Mouse (Mus musculus): Measurements from ENCODE around the gene Rps15. TPM values are rescaled to one million over a fixed set of nuclear protein-coding genes. Genes with fewer than 3 reads are reported as not detected.
A peak's percentile ranks its signal among the peaks of the same experiment; 100 is the strongest.

Rps15 gene
- polyA plus RNA-seq, 1 experiment from 2014 or later = 723 TPM

- ATAC-seq (ENCODE audit: insufficient number of reproducible peaks, insufficient read depth, low FRiP score, low read depth) = no peak
- Histone ChIP-seq H3K4me3 (ENCODE audit: control insufficient read depth in 1 of 2, insufficient read depth in 1 of 2, low read depth in 1 of 2, low read length in 2 of 2) (no peak overlapping the region), H3K4me1 (ENCODE audit: control insufficient read depth in 2 of 2, insufficient read depth in 2 of 2, low read length in 2 of 2) (peaks cover 36 to 52% of the 10 kb centered on the region in 2 experiments)
Measured at GRCm38 (mm10) chr10:80262776-80263365, 29.4 kb upstream of the Rps15 start.

GRCm38 (mm10) chr10:80264341-80265148, 27.7 kb upstream of the Rps15 start:
- Histone ChIP-seq H3K4me2 (ENCODE audit: low read length) (peak overlapping the region; percentile 94), H3K4me1 (ENCODE audit: control insufficient read depth in 2 of 2, insufficient read depth in 2 of 2, low read length in 2 of 2) (peaks cover 33 to 51% of the 10 kb centered on the region in 2 experiments), H3K27ac (replicated peaks in 1 of 2; ENCODE audit: control insufficient read depth in 1 of 2, insufficient read depth in 1 of 2, low read depth in 2 of 2, low read length in 2 of 2) (peak overlapping the region; percentile 56 to 83), H3K4me3 (ENCODE audit: control insufficient read depth in 1 of 2, insufficient read depth in 1 of 2, low read depth in 1 of 2, low read length in 2 of 2) (peak overlapping the region; percentile 71 to 75), H3K9me3 (ENCODE audit: control insufficient read depth, low read length) (no peaks in the 10 kb centered on the region), H3K9ac (ENCODE audit: low read length) (peak overlapping the region; percentile 96), H3K36me3 (ENCODE audit: control insufficient read depth, insufficient read depth, low read length) (peaks cover 21% of the 10 kb centered on the region), H3K27me3 (ENCODE audit: control insufficient read depth, insufficient read depth, low read length) (no peaks in the 10 kb centered on the region)
- WGBS = 1% methylated on average over 81 of the region's 81 CpGs
- ATAC-seq (ENCODE audit: insufficient number of reproducible peaks, insufficient read depth, low FRiP score, low read depth) = peak; percentile 48

More at GRCm38 (mm10) chr10:80262776-80263365, 29.4 kb upstream of the Rps15 start:
- Histone ChIP-seq H3K27me3 (ENCODE audit: control insufficient read depth, insufficient read depth, low read length) (no peaks in the 10 kb centered on the region), H3K4me2 (ENCODE audit: low read length) (no peak overlapping the region), H3K36me3 (ENCODE audit: control insufficient read depth, insufficient read depth, low read length) (peaks cover 23% of the 10 kb centered on the region), H3K9me3 (ENCODE audit: control insufficient read depth, low read length) (no peaks in the 10 kb centered on the region), H3K9ac (ENCODE audit: low read length) (no peak overlapping the region), H3K27ac (replicated peaks in 1 of 2; ENCODE audit: control insufficient read depth in 1 of 2, insufficient read depth in 1 of 2, low read depth in 2 of 2, low read length in 2 of 2) (0 out of 4 replicates have a peak overlapping the region, but pooled peaks of 1 of the 2 experiments have one; percentile 88)
- 89% methylated on average over 10 of the region's 10 CpGs for WGBS

- Histone ChIP-seq H3K4me2 (ENCODE audit: low read length) (peak overlapping the region; percentile 94), H3K4me1 (ENCODE audit: control insufficient read depth in 2 of 2, insufficient read depth in 2 of 2, low read length in 2 of 2) (peaks cover 30 to 49% of the 10 kb centered on the region in 2 experiments), H3K36me3 (ENCODE audit: control insufficient read depth, insufficient read depth, low read length) (peaks cover 21% of the 10 kb centered on the region), H3K27me3 (ENCODE audit: control insufficient read depth, insufficient read depth, low read length) (no peaks in the 10 kb centered on the region), H3K9ac (ENCODE audit: low read length) (peak overlapping the region; percentile 96), H3K4me3 (ENCODE audit: control insufficient read depth in 1 of 2, insufficient read depth in 1 of 2, low read depth in 1 of 2, low read length in 2 of 2) (peak overlapping the region; percentile 71 to 75), H3K27ac (replicated peaks in 1 of 2; ENCODE audit: control insufficient read depth in 1 of 2, insufficient read depth in 1 of 2, low read depth in 2 of 2, low read length in 2 of 2) (peak overlapping the region; percentile 56 to 83), H3K9me3 (ENCODE audit: control insufficient read depth, low read length) (no peaks in the 10 kb centered on the region)
- no peak for ATAC-seq (ENCODE audit: insufficient number of reproducible peaks, insufficient read depth, low FRiP score, low read depth)
- 0% methylated on average over 18 of the region's 18 CpGs for WGBS
Measured at GRCm38 (mm10) chr10:80265149-80265486, 27.1 kb upstream of the Rps15 start.

- Histone ChIP-seq H3K4me2 (ENCODE audit: low read length) (no peak overlapping the region), H3K36me3 (ENCODE audit: control insufficient read depth, insufficient read depth, low read length) (peaks cover 55% of the 10 kb centered on the region), H3K27me3 (ENCODE audit: control insufficient read depth, insufficient read depth, low read length) (no peaks in the 10 kb centered on the region), H3K9ac (ENCODE audit: low read length) (0 out of 2 replicates have a peak overlapping the region, but pooled peaks have one; percentile 36), H3K9me3 (ENCODE audit: control insufficient read depth, low read length) (no peaks in the 10 kb centered on the region), H3K27ac (replicated peaks in 1 of 2; ENCODE audit: control insufficient read depth in 1 of 2, insufficient read depth in 1 of 2, low read depth in 2 of 2, low read length in 2 of 2) (no peak overlapping the region), H3K4me3 (ENCODE audit: control insufficient read depth in 1 of 2, insufficient read depth in 1 of 2, low read depth in 1 of 2, low read length in 2 of 2) (no peak overlapping the region), H3K4me1 (ENCODE audit: control insufficient read depth in 2 of 2, insufficient read depth in 2 of 2, low read length in 2 of 2) (peaks cover 30 to 46% of the 10 kb centered on the region in 2 experiments)
- ATAC-seq (ENCODE audit: insufficient number of reproducible peaks, insufficient read depth, low FRiP score, low read depth) = no peak
- WGBS = 82% methylated on average over 2 of the region's 2 CpGs
Measured at GRCm38 (mm10) chr10:80270099-80270498, 22.2 kb upstream of the Rps15 start.

GRCm38 (mm10) chr10:80270734-80271181, 21.5 kb upstream of the Rps15 start:
- Histone ChIP-seq H3K27ac (replicated peaks in 1 of 2; ENCODE audit: control insufficient read depth in 1 of 2, insufficient read depth in 1 of 2, low read depth in 2 of 2, low read length in 2 of 2) (0 out of 4 replicates have a peak overlapping the region, but pooled peaks of 1 of the 2 experiments have one; percentile 24), H3K4me1 (ENCODE audit: control insufficient read depth in 2 of 2, insufficient read depth in 2 of 2, low read length in 2 of 2) (peaks cover 28 to 44% of the 10 kb centered on the region in 2 experiments), H3K9me3 (ENCODE audit: control insufficient read depth, low read length) (no peaks in the 10 kb centered on the region), H3K9ac (ENCODE audit: low read length) (no peak overlapping the region; the same call in 1 of the 2 replicates), H3K36me3 (ENCODE audit: control insufficient read depth, insufficient read depth, low read length) (peaks cover 61% of the 10 kb centered on the region), H3K27me3 (ENCODE audit: control insufficient read depth, insufficient read depth, low read length) (no peaks in the 10 kb centered on the region), H3K4me2 (ENCODE audit: low read length) (no peak overlapping the region), H3K4me3 (ENCODE audit: control insufficient read depth in 1 of 2, insufficient read depth in 1 of 2, low read depth in 1 of 2, low read length in 2 of 2) (no peak overlapping the region)
- no peak for ATAC-seq (ENCODE audit: insufficient number of reproducible peaks, insufficient read depth, low FRiP score, low read depth)
- WGBS = 70% methylated on average over 6 of the region's 6 CpGs

- peaks cover 67% of the 10 kb centered on the region for H3K36me3 ChIP-seq (ENCODE audit: control insufficient read depth, insufficient read depth, low read length)
- peak overlapping the region; percentile 21 for H3K9ac ChIP-seq (ENCODE audit: low read length)
- peaks cover 24 to 38% of the 10 kb centered on the region in 2 experiments for H3K4me1 ChIP-seq (ENCODE audit: control insufficient read depth in 2 of 2, insufficient read depth in 2 of 2, low read length in 2 of 2)
Measured at GRCm38 (mm10) chr10:80271186-80271843, 20.9 kb upstream of the Rps15 start.

GRCm38 (mm10) chr10:80271870-80272585, 20.2 kb upstream of the Rps15 start:
- H3K27me3 ChIP-seq (ENCODE audit: control insufficient read depth, insufficient read depth, low read length) = no peaks in the 10 kb centered on the region
- ATAC-seq (ENCODE audit: insufficient number of reproducible peaks, insufficient read depth, low FRiP score, low read depth) = no peak
- no peak overlapping the region for H3K9ac ChIP-seq (ENCODE audit: low read length)
- no peaks in the 10 kb centered on the region for H3K9me3 ChIP-seq (ENCODE audit: control insufficient read depth, low read length)
- H3K4me2 ChIP-seq (ENCODE audit: low read length) = no peak overlapping the region
- H3K4me3 ChIP-seq (ENCODE audit: control insufficient read depth in 1 of 2, insufficient read depth in 1 of 2, low read depth in 1 of 2, low read length in 2 of 2) = no peak overlapping the region
- H3K36me3 ChIP-seq (ENCODE audit: control insufficient read depth, insufficient read depth, low read length) = peaks cover 70% of the 10 kb centered on the region
- H3K27ac ChIP-seq (replicated peaks in 1 of 2; ENCODE audit: control insufficient read depth in 1 of 2, insufficient read depth in 1 of 2, low read depth in 2 of 2, low read length in 2 of 2) = no peak overlapping the region
- H3K4me1 ChIP-seq (ENCODE audit: control insufficient read depth in 2 of 2, insufficient read depth in 2 of 2, low read length in 2 of 2) = peaks cover 19 to 31% of the 10 kb centered on the region in 2 experiments
- WGBS = 87% methylated on average over 8 of the region's 8 CpGs

More at GRCm38 (mm10) chr10:80271186-80271843, 20.9 kb upstream of the Rps15 start:
- no peak overlapping the region for H3K4me3 ChIP-seq (ENCODE audit: control insufficient read depth in 1 of 2, insufficient read depth in 1 of 2, low read depth in 1 of 2, low read length in 2 of 2)
- H3K27ac ChIP-seq (replicated peaks in 1 of 2; ENCODE audit: control insufficient read depth in 1 of 2, insufficient read depth in 1 of 2, low read depth in 2 of 2, low read length in 2 of 2) = no peak overlapping the region
- no peaks in the 10 kb centered on the region for H3K27me3 ChIP-seq (ENCODE audit: control insufficient read depth, insufficient read depth, low read length)
- no peak for ATAC-seq (ENCODE audit: insufficient number of reproducible peaks, insufficient read depth, low FRiP score, low read depth)
- H3K9me3 ChIP-seq (ENCODE audit: control insufficient read depth, low read length) = no peaks in the 10 kb centered on the region
- WGBS = 87% methylated on average over 5 of the region's 5 CpGs
- no peak overlapping the region for H3K4me2 ChIP-seq (ENCODE audit: low read length)

Data from heart, embryonic 14.5 days (tissue).